Mouse (Mus musculus) heart, embryonic 15.5 days (tissue): ENCODE measurements around the gene Zfyve28. TPM values are rescaled to one million over a fixed set of nuclear protein-coding genes. Genes with fewer than 3 reads are reported as not detected.
A peak's percentile ranks its signal among the peaks of the same experiment; 100 is the strongest.

Experiments
- ATAC-seq: fragments of 200-750 bp; cut with Nextera tagmentation; replicated peaks from 2 replicates; pipeline ENCODE4 v1.8.0; 2017; ENCODE audit warnings: low read depth, moderate TSS enrichment; ENCODE audit not compliant: insufficient number of reproducible peaks, insufficient read depth, low FRiP score
- H3K27ac ChIP-seq: fragments of 300-500 bp; sonication (generic); 2 replicates; pipeline ENCODE4 v1.5.1; 2015; ENCODE audit warnings: mild to moderate bottlenecking, inconsistent platforms
- H3K27me3 ChIP-seq: fragments of 300-500 bp; sonication (generic); 2 replicates; pipeline ENCODE4 v1.6.1; 2015; ENCODE audit warnings: inconsistent platforms
- H3K36me3 ChIP-seq: fragments of 300-500 bp; sonication (generic); 2 replicates; pipeline ENCODE4 v1.6.1; 2015; ENCODE audit warnings: mild to moderate bottlenecking, inconsistent platforms
- H3K4me1 ChIP-seq: fragments of 300-500 bp; sonication (generic); replicated peaks from 2 replicates; pipeline ENCODE4 v1.6.1; 2015; ENCODE audit warnings: inconsistent platforms
- H3K4me2 ChIP-seq: fragments of 300-500 bp; sonication (generic); 2 replicates; pipeline ENCODE4 v1.6.1; 2015; ENCODE audit warnings: inconsistent platforms, mild to moderate bottlenecking, moderate library complexity
- H3K4me3 ChIP-seq: fragments of 300-500 bp; sonication (generic); 2 replicates; pipeline ENCODE4 v1.5.1; 2015; ENCODE audit warnings: mild to moderate bottlenecking, inconsistent platforms
- H3K9ac ChIP-seq: fragments of 300-500 bp; sonication (generic); 2 replicates; pipeline ENCODE4 v1.6.1; 2015; ENCODE audit warnings: mild to moderate bottlenecking, inconsistent platforms
- H3K9me3 ChIP-seq: fragments of 300-500 bp; sonication (generic); replicated peaks from 2 replicates; pipeline ENCODE4 v1.6.1; 2016; ENCODE audit warnings: inconsistent platforms
- WGBS: fragments of 180-500 bp; shearing (Covaris S2); methylation state at CpG from one replicate; pipeline ENCODE4 v1.1.7; 2015; ENCODE audit warnings: mixed read lengths; 5-methylcytosine and 5-hydroxymethylcytosine counted together
- polyA plus RNA-seq: library from polyadenylated mRNA; unstranded; fragments of >200 nt; fragmentation: Nextera tagmentation; extraction: Ambion mirVana; gene quantifications from 2 replicates; pipeline ENCODE4 v1.2.1, GENCODE M21; 2015

Gene Zfyve28
- 0.23 and 0.89 TPM in 2 replicates for polyA plus RNA-seq

- Histone ChIP-seq H3K9me3 (no peaks in the 10 kb centered on the region), H3K4me3 (peak within 1 kb of the TSS; percentile 65), H3K27me3 (peaks cover 59% of the 10 kb centered on the region), H3K4me1 (peaks cover 24% of the 10 kb centered on the region), H3K36me3 (no peaks in the 10 kb centered on the region), H3K27ac (no peak within 1 kb of the TSS), H3K4me2 (peak within 1 kb of the TSS; percentile 96), H3K9ac (peak within 1 kb of the TSS; percentile 40; the same call in 1 of the 2 replicates)
- peak; percentile 85 for ATAC-seq
- under 1% methylated on average over 80 of the region's 83 CpGs for WGBS
Measured at GRCm38 (mm10) chr5:34288154-34288716, at the start of gene Zfyve28, which contains the start of gene Cfap99. Gene Zfyve28, minus strand, starts transcription at chr5:34288449. Gene Cfap99, plus strand, starts transcription at chr5:34288600.

- ATAC-seq, result peak; percentile 54
- peak overlapping the region; percentile 87 for H3K9ac ChIP-seq
Measured at GRCm38 (mm10) chr5:34336775-34337450, 48.7 kb upstream of the Zfyve28 start.

GRCm38 (mm10) chr5:34336097-34336774, 48.0 kb upstream of the Zfyve28 start, which contains the start of gene Rnf4:
Gene Rnf4, plus strand, starts transcription at chr5:34336289.
- Histone ChIP-seq H3K36me3 (no peaks in the 10 kb centered on the region), H3K4me1 (peaks cover 17% of the 10 kb centered on the region), H3K9ac (peak within 1 kb of the TSS; percentile 87), H3K4me3 (peak within 1 kb of the TSS; percentile 78), H3K9me3 (no peaks in the 10 kb centered on the region), H3K27me3 (no peaks in the 10 kb centered on the region), H3K27ac (peak within 1 kb of the TSS; percentile 94), H3K4me2 (peak within 1 kb of the TSS; percentile 71)
- peak; percentile 96 for ATAC-seq
- WGBS, result under 1% methylated on average over 67 of the region's 67 CpGs

More at GRCm38 (mm10) chr5:34336775-34337450, 48.7 kb upstream of the Zfyve28 start:
- Histone ChIP-seq H3K9me3 (no peaks in the 10 kb centered on the region), H3K4me2 (peak overlapping the region; percentile 71), H3K27me3 (no peaks in the 10 kb centered on the region), H3K36me3 (no peaks in the 10 kb centered on the region), H3K4me1 (peaks cover 17% of the 10 kb centered on the region), H3K27ac (peak overlapping the region; percentile 94), H3K4me3 (peak overlapping the region; percentile 78)
- WGBS, result under 1% methylated on average over 42 of the region's 42 CpGs

- 1% methylated on average over 21 of the region's 21 CpGs for WGBS
Measured at GRCm38 (mm10) chr5:34335539-34336096, 47.4 kb upstream of the Zfyve28 start.

GRCm38 (mm10) chr5:34334081-34334480, 45.8 kb upstream of the Zfyve28 start:
- H3K27me3 ChIP-seq, result no peaks in the 10 kb centered on the region
- H3K27ac ChIP-seq, result no peak overlapping the region
- no peaks in the 10 kb centered on the region for H3K36me3 ChIP-seq
- H3K4me1 ChIP-seq, result peaks cover 13% of the 10 kb centered on the region
- 98% methylated on average over 1 of the region's 1 CpGs for WGBS
- H3K4me2 ChIP-seq, result no peak overlapping the region
- H3K4me3 ChIP-seq, result no peak overlapping the region
- no peaks in the 10 kb centered on the region for H3K9me3 ChIP-seq
- ATAC-seq, result no peak
- no peak overlapping the region for H3K9ac ChIP-seq

More at GRCm38 (mm10) chr5:34335539-34336096, 47.4 kb upstream of the Zfyve28 start:
- H3K4me3 ChIP-seq, result peak overlapping the region; percentile 78
- peaks cover 17% of the 10 kb centered on the region for H3K4me1 ChIP-seq
- H3K9me3 ChIP-seq, result no peaks in the 10 kb centered on the region
- ATAC-seq, result peak; percentile 34
- H3K27ac ChIP-seq, result peak overlapping the region; percentile 78
- H3K9ac ChIP-seq, result peak overlapping the region; percentile 68
- H3K36me3 ChIP-seq, result no peaks in the 10 kb centered on the region
- no peaks in the 10 kb centered on the region for H3K27me3 ChIP-seq
- peak overlapping the region; percentile 70 for H3K4me2 ChIP-seq

GRCm38 (mm10) chr5:34330136-34330535, 41.9 kb upstream of the Zfyve28 start:
- 74% methylated on average over 2 of the region's 2 CpGs for WGBS

GRCm38 (mm10) chr5:34326875-34327576, 38.8 kb upstream of the Zfyve28 start:
- H3K4me2 ChIP-seq, result peak overlapping the region; percentile 70
- no peaks in the 10 kb centered on the region for H3K9me3 ChIP-seq
- H3K4me3 ChIP-seq, result peak overlapping the region; percentile 42
- 14% methylated on average over 31 of the region's 31 CpGs for WGBS
- no peaks in the 10 kb centered on the region for H3K27me3 ChIP-seq
- H3K4me1 ChIP-seq, result peaks cover 12% of the 10 kb centered on the region
- H3K36me3 ChIP-seq, result no peaks in the 10 kb centered on the region
- ATAC-seq, result peak; percentile 64
- H3K27ac ChIP-seq, result no peak overlapping the region
- peak overlapping the region; percentile 58 for H3K9ac ChIP-seq

More at GRCm38 (mm10) chr5:34330136-34330535, 41.9 kb upstream of the Zfyve28 start:
- H3K27me3 ChIP-seq, result no peaks in the 10 kb centered on the region
- no peak overlapping the region for H3K4me2 ChIP-seq
- H3K9ac ChIP-seq, result no peak overlapping the region
- H3K4me1 ChIP-seq, result peaks cover 12% of the 10 kb centered on the region
- no peaks in the 10 kb centered on the region for H3K36me3 ChIP-seq
- H3K9me3 ChIP-seq, result no peaks in the 10 kb centered on the region
- no peak overlapping the region for H3K27ac ChIP-seq
- no peak overlapping the region for H3K4me3 ChIP-seq
- no peak for ATAC-seq

- ATAC-seq, result 0 out of 2 replicates have a peak, but pooled peaks have one; percentile 18
Measured at GRCm38 (mm10) chr5:34326249-34326691, 38.0 kb upstream of the Zfyve28 start.

GRCm38 (mm10) chr5:34325286-34325685, 37.0 kb upstream of the Zfyve28 start:
- H3K27ac ChIP-seq, result no peak overlapping the region
- H3K4me1 ChIP-seq, result peaks cover 12% of the 10 kb centered on the region
- no peak overlapping the region for H3K9ac ChIP-seq
- H3K4me2 ChIP-seq, result no peak overlapping the region
- no peak overlapping the region for H3K4me3 ChIP-seq
- no peaks in the 10 kb centered on the region for H3K9me3 ChIP-seq
- no peaks in the 10 kb centered on the region for H3K27me3 ChIP-seq
- H3K36me3 ChIP-seq, result no peaks in the 10 kb centered on the region
- no peak for ATAC-seq

More at GRCm38 (mm10) chr5:34326249-34326691, 38.0 kb upstream of the Zfyve28 start:
- Histone ChIP-seq H3K27me3 (no peaks in the 10 kb centered on the region), H3K27ac (no peak overlapping the region), H3K9ac (no peak overlapping the region), H3K36me3 (no peaks in the 10 kb centered on the region), H3K4me1 (peaks cover 12% of the 10 kb centered on the region), H3K9me3 (no peaks in the 10 kb centered on the region), H3K4me3 (no peak overlapping the region), H3K4me2 (peak overlapping the region; percentile 70)
- 21% methylated on average over 4 of the region's 4 CpGs for WGBS

- no peak overlapping the region for H3K27ac ChIP-seq
- ATAC-seq, result no peak
- no peaks in the 10 kb centered on the region for H3K27me3 ChIP-seq
- no peak overlapping the region for H3K4me3 ChIP-seq
- H3K4me2 ChIP-seq, result no peak overlapping the region
- no peak overlapping the region for H3K9ac ChIP-seq
- no peaks in the 10 kb centered on the region for H3K36me3 ChIP-seq
- peaks cover 1% of the 10 kb centered on the region; the same call in 1 of the 2 replicates for H3K4me1 ChIP-seq
- H3K9me3 ChIP-seq, result no peaks in the 10 kb centered on the region
- WGBS, result 80% methylated on average over 4 of the region's 4 CpGs
Measured at GRCm38 (mm10) chr5:34321236-34321635, 33.0 kb upstream of the Zfyve28 start.
